Mouse (Mus musculus): ENCODE results near the gene Lix1.

The Lix1 gene

DNA sequence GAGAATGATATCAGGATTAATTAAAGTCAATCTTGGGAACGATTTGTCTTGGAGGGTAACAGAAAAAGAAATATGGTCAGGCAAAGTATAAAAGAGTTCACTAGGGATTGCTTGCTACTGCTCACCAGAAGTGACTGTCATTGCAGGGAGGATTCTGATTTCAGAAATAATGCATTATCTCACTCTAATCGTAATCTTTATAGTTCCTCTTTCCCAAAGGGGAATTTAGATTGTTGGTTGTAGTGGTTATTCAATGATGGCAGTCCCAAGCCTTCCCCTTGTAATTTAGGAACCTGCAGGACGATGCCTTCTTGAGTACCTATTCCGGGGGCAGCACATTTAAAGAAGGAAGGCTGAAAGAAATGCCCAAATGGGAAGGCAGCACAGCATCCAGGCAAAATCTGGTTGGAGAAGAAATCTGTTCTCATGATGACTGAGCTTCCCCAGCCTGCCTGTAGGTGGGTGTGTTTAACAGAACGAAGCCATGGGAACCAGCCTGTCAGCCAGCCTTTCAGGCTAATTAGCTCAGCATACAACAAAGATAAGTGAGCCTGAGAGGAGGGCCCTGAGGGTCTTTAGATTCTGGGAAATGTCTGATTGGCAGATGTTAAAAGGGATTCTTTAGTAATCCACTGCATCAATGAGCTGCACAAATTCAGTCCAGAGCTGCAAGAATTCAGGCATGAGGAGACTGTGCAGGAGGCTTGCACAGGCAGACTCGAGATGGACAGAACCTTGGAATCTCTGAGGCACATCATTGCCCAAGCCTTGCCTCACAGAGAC is at the start of gene Lix1:
Gene Lix1 (plus strand): TSS at position 451 of the 783 bp plus-strand sequence.
- peak; percentile 73 to 82 for DNase-seq (ENCODE audit: low spot score in 2 of 2)

DNA sequence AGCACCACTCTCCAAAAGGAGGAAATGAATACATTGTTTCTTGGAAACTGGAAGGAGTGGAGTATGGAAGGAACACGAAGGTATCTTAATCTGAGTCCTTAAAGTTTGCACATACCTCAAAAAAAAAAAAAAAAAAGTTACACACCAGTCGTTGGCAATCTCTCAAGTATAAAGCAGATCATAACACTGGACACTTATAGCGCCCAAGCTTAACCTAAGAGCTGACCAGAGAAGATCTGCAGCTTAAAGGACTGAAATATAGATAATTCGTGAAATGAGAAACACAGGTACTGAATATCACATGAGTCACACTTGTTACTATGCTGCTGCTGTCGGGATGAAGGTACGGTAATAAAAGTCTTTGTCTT is 28.9 kb upstream of the Lix1 start:
- no peak for DNase-seq (ENCODE audit: low spot score in 2 of 2)

DNA sequence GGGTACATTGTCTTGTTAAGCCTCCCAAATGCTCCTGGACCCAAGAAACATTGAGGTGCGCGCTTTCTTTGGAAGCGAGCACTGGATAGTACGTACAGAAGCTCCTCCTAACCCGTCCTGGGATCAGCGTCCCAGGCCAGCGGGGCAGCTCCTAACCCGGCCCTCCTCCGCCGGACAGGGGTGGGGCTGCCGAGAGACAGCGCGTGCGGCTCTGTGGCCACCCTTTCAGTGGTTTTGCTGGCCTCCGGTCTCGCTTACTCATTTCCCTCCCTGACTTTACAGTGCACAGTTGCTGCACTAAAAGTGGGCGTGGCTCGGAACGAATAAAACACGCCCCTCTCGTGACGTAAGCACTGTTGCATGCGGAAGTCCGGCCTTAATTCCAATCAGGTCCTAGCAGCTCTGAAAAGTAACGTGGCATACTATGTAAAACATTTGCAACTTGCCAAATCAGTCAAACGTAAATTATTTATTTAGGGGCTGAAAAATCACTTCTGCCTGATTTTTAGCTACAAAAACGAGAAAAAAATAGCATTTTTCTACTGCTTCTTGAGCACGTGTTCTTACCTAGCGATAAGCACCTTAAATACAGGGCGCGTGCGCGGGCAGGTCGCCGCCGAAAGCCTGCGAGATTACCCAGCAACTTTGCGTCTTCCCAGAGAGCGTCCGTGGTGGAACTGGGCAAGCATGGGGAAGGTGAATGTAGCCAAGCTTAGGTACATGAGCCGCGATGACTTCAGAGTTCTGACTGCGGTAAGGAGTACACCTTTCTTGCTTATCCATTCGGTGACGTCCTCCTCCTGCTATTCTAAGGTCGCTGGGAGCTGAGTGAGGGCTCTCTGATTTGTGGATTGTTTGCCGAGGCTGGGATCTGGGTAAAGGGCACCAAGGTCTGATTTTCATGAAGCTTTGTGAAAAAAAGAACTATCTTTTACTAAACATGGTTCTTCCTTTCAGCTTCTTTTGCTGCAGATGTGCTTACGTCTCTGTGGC is 28.3 kb upstream of the Lix1 start, which contains the start of gene Riok2:
Gene Riok2 (plus strand): TSS at position 392 of the 993 bp plus-strand sequence.
- peak; percentile 87 to 92 for DNase-seq (ENCODE audit: low spot score in 2 of 2)

DNA sequence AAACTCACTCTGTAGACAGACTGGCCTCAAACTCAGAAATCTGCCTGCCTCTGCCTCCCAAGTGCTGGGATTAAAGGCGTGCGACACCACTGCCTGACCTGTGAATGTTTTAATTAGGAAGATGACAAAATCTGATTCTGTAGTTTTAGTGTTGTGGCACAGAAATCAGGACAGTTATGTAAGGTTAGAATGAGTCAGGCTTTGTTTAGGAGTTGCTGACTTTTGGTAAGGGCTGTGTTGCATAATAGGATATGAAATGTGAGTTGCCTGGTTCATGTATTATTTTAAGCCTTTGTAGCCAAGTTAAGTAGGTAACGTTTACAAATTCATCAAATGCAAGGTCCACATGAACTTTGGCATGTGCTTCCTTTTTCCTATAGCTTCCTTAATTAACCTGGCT is 26.9 kb upstream of the Lix1 start:
- no peak for DNase-seq (ENCODE audit: low spot score in 2 of 2)

DNA sequence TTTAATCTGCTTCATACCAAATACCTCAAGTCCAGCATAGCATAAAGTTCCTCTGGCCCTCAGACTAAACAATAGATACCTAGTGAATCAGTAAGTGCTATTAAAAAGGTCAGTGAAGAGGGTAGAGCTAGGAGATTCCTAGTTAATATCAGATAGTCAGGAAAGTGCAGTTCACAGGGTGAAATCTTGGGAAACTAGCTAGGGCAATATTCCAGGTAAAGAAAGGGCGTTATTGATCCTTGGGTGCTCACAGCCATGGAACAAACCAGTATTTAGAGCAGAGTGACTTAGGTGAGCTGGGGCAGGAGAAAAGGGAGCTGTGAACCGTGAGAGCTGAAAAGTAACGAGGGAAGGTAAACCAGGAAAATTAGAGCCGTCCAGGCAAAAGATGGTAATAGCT is 18.8 kb upstream of the Lix1 start:
- DNase-seq (ENCODE audit: low spot score in 2 of 2): no peak

DNA sequence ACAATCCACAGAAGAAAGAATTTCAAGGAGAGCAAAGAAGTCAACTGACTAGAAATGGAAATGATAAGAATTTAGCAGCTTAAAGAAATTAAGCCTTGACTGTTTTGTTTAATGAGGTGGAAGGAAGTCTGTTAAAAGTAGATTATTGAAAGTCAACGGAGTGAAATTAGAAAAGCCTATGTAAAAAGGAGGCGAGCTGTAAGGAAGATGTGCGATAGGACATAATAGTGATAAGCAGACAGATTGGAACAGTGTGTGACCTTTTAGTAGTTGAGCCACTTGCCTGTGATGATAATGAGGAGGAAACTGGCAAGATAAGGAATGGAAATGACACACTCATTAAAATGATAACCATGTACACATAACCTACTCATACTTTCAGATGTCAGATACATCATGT is 18.0 kb upstream of the Lix1 start:
- no peak for DNase-seq (ENCODE audit: low spot score in 2 of 2)

DNA sequence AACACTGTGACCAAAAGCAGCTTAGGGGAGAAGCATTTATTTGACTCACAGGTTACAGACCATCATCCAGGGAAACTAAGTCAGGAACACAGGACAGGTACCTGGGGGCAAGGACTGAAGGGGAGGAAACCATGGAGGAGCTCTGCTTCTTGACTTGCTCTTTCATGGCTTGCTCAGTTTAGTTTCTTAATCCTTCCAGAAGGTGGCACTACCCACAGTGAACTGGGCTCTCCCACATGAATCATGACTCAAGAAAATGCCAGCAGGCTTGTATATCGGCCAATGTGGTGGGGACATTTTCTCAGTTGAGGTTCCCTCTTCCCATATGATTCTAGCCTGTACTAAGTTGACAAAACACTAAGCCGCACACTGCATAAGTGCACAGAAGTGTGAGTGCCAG is 16.4 kb upstream of the Lix1 start:
- no peak for DNase-seq (ENCODE audit: low spot score in 2 of 2)

DNA sequence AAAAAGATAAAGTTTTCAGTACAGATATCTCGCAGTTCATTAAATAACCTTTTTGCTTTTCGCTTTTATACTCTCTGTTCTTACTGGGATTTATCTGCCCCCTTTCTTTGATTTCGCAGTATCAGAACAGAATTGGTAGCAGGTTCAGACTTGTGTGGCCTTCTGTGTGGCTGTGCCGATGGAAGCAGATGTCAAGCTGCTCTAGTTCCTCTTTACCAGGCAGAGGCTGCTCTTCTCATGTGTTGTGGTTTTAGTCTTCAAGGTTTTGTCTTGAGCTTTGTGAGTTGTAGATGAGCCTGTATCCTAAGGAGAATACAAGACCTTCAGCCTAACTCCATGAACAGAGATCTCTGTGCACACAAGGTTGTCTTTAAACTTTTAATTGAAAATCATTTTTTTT is 10.6 kb upstream of the Lix1 start:
- no peak for DNase-seq (ENCODE audit: low spot score in 2 of 2)

DNA sequence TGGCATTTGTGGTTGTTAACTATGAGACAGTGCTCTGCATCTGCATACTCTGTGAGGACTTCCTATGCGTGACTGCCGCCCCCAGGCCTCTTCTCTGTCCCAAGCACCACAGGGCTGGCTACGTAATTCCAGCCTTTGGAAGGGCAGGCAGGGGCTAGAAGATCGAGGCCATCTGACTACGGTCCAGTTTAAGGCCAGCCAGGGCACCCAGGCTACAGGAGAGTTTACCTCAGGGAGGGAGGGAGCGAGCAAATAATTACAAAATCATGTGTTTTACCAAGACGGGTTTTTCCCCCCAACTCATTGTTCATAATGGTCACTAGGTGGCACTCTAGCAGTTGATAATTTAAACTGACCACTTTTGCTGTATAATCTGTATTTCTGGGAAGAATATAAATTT is 9.6 kb upstream of the Lix1 start:
- no peak for DNase-seq (ENCODE audit: low spot score in 2 of 2)

DNA sequence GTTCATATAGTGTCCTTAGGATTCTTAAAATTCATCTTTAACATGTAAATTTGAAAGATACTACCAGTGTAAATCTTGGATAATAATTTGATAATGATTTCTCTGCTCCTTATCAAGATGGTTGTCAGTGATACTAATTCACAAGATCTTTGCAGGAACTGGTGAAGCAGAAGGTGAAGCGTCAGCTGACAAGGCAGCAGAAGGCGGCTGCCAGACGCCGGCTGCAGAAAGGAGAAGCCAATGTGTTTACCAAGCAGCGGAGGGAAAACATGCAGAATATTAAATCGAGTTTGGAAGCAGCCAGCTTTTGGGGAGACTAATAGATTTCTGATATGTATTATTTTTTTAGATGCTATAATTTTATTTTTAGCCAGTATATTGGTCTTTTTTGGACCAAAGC is 9.2 kb upstream of the Lix1 start:
- DNase-seq (ENCODE audit: low spot score in 2 of 2): no peak

DNA sequence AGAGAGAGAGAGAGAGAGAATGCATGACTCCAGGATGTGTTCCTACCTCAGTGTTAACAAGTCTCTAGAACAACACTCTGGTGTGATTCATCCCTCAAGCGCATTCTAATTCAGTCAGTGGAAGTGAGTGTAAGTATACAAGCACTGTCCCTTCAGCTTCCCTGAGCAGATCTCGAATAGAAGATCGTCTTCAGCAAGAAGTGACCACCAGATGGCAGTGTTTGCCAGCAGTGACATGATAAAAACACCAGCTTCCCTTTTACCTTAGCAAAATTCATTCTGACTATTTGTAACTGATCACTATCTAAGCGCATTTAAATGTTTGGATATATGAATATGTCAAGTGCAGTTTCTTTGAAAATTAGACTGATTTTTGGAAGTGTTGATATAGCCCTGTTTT is 8.1 kb upstream of the Lix1 start:
- peak; percentile 65 to 79 for DNase-seq (ENCODE audit: low spot score in 2 of 2)

DNA sequence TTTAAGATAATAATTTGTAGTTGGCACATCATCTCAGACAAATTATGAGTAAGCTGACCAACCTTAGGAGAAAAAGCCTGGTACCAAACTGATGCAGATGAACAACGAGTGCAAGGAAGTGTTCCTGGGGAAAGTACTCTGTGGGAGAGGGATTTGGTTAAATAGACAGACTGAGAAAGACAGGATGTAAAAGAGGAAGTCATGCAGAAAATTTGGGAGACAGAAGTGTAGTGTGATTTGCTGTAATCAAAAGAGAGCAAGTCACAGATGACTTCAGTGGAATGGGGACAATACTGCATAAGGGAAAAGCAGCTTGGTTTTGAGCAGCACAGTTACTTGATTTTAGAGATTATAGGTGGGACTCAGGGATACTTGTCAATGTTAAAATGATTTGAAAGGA is 5.6 kb upstream of the Lix1 start:
- no peak for DNase-seq (ENCODE audit: low spot score in 2 of 2)

DNA sequence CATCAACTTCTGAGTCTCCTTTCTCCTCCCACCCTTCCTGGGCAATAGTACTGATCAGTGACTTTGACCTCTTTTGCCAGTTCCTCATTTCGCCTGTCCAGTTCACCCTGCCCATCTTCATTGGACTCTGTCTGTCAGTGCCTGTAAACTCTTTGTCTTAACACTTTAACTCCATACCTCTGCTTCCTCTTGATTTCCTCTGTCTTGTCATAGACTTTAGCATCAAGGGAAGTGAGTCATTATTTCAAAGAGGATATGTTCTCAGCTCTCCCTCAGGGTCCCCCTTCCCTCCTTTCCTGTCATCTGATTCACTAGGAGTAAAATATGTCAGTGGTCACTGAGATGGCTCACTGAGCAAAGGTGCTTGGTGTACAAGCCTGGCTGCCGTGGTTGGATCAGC is 3.8 kb upstream of the Lix1 start:
- DNase-seq (ENCODE audit: low spot score in 2 of 2): no peak

DNA sequence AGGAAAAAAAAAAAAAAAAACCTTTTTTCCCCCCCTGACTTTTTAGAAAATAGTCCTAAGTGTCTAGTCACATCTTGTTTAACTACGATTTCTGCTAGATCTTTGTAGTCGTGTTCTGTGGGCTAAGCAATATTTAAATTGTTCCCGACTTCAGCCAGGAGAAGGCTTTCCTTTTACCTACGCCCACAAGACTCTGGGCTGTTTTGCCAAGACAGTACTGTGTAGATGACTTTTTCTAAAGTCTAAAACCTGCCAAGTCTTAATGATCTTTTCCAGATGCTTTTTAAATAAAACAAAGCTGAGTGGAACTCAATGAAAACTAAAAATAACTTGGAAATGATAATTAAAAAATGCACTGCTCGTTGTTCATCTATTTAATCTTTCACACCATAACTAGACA is 566 bp downstream of the Lix1 start:
- DNase-seq (ENCODE audit: low spot score in 2 of 2): peak in 1 of 2 experiments; percentile 11

DNA sequence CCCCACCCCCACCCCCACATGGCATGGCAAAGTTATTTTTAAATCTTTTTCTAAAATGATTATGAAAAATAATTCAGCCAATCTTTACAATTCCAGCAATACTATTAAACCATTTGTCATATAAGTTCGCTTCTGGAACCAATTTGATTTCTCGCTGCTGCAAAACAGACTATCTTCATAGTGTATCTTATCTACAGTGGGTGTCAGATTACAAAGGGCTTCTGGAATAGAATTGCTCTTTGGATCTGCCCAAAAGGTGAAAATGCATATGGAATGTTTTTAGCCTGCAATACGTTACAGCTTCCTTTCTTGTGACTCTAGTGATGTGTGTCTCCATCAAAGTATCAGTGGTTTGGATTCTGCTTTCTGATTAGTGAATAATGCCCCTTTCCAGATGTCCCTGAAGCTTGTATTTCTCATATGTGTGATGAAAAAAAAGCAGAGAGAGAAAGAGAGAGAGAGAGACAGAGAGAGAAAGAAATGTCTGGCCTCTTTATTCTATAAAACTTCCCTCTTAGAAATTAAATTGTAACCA is 1.2 kb downstream of the Lix1 start:
- DNase-seq (ENCODE audit: low spot score in 2 of 2): no peak

DNA sequence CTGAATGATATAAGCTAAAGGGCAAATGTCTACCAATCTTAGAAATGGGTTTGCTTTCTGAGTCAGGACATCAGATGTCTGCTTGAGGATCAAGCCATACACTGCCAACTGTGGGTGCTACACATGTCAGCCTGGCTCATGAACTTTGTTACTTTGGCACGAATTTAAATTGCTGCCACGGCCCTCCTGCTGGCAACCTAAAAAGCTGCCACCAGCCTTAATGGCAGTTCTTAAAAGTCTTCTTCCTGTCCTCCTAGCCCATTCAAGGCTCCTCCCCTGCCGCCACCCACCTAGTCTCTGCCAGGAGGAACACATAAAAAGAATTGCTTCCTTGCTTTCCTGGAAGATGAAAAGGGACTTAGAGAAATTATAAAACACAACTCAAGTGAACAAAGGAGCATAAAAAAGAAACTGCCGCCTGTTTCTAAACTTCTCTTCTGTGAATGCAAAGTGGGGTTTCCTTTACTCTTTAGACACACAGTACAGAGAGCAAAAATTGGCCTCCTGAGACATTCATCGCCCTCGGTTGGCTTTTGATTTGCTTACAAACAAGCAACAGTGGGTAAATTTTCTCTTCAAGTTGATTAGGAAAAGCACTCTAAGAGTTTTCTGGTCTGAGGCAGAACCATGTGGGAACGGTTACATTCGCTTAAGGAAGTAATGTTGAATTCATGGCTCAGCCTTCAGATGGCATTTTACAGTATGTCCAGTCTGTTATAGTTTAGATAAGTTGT is 2.5 kb downstream of the Lix1 start:
- peak in 1 of 2 experiments; percentile 36 for DNase-seq (ENCODE audit: low spot score in 2 of 2)

DNA sequence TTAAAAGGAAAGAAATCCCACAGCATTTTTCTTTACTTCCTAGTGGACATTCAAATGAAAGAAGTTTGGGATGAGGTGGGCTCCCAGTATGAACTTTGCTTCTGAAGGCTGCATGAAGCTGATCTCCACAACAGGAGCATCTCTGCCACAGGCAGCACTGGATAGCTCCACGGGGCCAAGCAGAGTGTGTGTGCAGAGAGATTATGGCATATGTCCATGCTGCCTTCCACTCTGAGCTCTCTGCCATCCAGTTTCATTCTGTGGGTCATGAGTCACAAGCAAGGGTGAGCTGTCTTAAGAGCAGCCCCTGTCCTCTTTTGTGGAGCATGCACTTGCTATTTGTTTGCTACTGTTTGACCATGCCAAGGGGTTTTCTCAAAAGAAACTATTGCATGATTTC is 3.1 kb downstream of the Lix1 start:
- no peak for DNase-seq (ENCODE audit: low spot score in 2 of 2)

DNA sequence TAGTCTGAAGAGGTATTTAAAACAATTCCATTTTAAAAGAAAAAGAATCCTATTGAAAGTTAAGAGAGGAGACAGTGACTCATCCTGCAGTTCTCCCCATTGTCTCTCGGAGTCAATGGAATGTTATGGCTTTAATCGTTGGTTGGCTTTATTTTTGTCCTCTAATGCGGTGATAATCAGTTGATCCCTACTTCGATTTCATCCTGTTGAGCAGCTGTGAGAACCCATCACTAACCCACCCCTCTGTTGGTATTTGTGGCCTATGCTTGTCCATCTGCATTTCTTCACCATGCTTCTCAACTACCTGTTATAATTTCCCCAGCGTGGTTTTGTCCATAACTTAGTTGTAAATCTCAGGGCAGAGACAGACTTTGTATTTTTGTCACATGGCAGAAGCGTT is 5.7 kb downstream of the Lix1 start:
- DNase-seq (ENCODE audit: low spot score in 2 of 2): no peak

DNA sequence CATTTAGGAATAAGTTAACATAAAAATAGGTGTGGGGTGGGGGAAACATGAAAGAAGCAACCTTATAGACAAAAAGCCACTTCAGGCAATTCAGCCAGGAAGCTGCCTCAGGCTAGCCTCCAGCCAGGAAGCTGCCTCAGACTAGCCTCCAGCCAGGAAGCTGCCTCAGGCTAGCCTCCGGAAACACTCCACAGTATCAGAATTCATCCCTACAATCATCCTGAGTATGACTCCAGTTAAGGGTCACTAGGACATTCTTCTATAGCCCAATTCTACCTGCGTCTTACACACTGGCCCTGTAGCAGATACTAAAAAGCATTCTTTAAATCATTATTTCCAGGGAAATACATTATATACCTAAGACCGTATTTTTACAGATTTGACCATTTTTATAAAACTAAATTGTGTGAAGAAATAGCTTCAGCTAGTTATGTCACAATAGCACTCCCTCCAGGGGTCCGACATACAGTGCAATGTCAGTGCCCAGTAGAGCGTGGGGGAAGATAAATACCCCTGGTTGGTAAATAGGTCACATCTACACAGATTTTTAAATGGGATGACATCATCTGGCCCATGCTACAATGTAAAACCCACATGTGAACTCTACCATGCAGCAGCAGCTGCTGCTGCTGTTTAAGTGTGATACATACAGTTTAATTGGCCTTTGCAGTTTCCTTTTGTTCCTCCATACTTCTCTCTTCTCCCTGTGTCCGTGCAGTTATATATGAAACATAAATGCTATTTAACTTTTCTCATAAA is 6.4 kb downstream of the Lix1 start:
- DNase-seq (ENCODE audit: low spot score in 2 of 2): no peak

DNA sequence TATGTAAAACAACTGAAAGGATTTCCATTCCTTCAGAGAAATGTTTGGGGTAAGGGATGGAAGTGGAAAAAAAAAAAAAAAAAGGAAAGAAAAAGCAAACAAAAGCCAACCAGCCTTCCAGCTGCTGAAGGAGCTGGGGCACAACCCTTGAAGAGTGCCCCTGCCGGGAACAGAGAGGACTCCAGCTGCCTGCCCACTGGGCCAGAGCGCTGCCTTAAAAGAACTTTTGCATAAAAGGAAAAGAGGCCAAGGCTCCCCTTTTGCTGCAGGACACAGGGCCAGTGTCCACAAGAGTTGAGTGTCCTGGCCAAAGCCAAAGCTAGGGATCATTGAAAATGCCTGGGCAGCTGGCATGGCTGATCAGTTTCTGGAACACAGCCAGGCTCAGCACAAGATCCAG is 7.1 kb downstream of the Lix1 start:
- DNase-seq (ENCODE audit: low spot score in 2 of 2): peak; percentile 22 to 42

DNA sequence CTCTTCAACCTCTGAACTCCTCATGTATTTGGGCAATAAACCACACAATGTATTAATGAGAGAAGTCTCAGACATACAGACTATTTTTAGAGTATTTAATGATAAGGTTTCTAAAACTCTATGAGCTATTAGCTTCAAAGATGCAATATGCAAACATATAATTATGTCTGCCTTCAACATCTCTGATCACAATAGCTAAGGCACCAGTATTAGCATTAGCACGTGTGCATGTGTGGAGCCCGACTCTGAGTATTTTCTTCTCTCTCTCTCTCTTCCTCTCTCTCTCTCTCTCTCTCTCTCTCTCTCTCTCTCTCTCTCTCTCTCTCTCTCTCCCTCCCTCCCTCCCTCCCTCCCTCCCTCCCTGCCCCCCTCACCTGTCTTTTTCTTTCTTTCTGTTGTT is 9.0 kb downstream of the Lix1 start:
- DNase-seq (ENCODE audit: low spot score in 2 of 2): no peak

Data from right cerebral cortex, postnatal 36 days (tissue).